Mouse (Mus musculus) CD8-positive naive resting alpha-beta T cell, adult 2 months (primary cell): ENCODE results near the gene Gm20219.

Experiments used
- DNase-seq, 2 experiments: peaks; one replicate each; pipeline ENCODE4 v3.0.0; 2022; ENCODE audit warnings: low read depth in 2 of 2, low spot score in 2 of 2

Gene Gm20219

DNA sequence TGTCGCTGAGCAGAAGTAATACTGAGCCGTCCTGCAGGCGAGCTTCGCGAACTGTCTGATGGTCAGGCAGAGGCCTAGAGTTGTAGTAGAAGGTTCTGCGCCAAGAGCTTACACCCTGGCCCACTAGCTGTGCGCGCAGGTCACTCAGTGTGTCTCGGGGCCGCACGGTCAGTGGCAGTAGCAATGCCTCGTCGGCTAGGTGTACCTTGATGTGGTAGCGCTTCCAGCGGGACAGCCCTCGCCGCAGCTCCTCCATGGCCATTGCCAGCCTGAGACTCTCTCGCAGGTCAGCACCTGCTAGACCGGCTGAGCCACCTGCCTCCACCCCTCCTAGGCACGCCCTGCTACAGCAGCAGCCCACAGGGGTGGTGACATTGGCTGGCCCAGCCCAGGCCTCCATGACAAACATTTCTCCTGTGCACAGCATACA, at the start of gene Gm20219:
Gm20219 (minus strand) TSS at position 266 of the 430 bp plus-strand sequence.
- DNase-seq = no peak

DNA sequence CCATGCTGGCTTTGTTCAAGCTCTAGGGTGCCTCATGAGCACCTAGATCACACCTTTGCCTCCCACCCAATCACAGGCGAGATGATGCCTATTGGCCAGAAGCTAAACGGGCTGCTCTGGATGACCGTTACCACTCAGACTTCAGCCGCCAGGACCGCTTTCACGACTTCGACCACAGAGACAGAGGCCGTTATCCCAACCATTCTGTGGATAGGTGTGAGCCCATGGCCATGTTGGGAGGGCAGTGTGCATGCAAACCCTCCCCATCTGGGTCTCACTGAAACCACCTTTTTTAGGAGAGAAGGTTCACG, 49.8 kb upstream of the Gm20219 start:
- DNase-seq = no peak

DNA sequence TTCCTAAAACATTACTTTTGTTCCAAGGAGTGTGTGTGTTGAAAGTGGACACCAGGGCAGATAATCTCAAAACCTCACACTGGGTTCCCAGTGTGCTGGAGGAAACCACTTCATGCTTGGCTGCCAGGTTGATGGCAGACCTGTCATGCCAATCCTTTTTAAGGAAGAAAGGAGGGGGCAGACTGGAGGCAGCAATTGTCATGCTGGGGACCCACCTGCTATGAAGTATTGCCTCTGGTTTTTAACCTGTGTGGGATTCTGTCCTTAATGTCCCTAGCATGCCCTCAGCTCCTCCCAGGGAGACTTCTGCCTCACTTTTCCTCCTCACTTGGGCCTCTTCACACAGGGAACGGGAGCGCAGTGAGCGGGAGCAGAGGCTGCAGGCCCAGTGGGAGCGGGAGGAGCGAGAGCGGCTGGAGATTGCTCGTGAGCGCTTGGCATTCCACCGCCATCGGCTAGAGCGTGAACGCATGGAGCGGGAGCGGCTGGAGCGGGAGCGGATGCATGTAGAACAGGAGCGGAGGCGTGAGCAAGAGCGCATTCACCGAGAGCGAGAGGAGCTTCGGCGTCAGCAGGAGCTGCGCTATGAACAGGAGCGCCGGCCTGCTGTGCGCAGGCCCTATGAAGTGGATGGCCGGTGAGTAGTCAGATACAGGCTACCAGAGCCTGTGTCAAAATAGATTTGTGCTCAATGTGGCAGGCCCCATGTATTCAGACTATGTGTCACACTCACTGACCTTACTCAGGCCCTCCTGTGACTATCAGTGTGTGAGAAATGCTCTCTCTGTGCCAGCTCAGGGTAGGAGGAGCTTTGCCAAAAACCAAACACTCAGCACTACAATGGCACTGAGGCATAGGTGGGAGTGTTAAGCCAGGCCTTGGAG, 49.2 kb upstream of the Gm20219 start:
- DNase-seq = no peak

DNA sequence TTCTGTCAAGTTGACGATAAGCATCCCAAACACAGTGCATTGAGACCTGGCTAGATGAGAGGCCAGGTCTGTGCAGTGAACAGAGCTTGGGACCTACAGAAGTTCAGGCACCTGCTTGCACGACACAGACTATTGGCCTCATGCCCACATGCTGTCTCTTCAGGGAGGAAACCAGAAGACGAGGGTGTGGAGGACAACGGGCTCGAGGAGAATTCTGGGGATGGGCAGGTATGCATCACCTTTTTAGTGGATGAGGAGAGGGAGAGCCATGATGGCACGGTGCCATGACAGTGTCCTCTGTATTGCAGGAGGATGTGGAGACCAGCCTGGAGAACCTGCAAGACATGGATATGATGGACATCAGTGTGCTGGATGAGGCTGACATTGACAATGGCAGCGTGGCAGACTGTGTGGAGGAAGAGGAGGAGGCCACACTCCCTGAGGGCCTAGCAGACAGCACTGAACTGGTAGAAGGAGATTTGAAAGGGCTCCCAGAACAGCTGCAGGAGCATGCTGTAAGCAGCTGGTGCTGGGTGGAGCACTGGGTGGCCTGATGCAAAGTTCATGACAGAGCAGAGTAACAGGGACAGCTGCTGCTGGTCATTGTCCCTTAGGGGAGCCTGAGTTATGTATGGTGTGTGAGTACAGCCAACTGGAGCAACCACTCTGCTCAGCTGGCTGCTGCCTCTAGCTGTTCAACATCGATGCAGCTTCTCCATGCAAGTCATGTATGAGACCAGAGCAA, 39.5 kb upstream of the Gm20219 start:
- no peak for DNase-seq

DNA sequence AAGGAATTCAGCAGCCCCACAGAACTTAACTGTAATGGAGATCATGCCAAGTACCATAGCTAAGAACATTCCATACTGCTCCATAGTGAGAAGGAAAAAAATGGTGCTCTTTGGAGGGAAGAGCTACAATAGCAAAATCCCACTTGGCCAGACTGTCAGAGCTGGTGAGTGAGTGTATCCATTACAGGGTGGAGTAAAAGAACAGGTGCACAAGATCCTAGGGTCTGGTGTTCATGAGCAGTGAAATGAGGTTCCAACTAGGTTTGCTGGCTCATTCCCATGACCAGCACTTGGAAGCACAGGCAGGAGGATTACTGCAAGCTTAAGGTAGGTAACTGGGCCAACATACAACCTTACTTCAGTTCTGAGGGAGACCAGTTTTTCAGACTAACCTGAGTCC, 38.4 kb upstream of the Gm20219 start:
- DNase-seq = no peak

DNA sequence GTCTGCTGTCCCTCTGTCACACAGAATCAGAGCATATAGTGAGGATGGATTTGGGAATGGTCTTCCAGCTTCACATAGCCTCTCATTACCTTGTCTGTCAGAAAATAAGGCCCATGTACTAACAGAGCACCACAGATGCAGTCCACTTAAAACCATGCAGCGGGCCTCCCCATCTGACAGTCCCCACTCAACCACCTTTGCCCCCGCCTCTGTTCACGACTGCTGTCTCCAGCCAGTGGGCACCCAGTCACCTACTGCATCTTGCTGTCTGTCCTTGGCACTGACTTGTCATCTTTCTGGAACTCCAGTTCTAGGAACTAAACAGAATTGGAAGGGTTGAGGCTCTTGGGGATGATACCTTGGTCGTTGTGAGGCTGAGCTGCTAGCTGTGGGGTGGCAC, 34.7 kb upstream of the Gm20219 start:
- no peak for DNase-seq

DNA sequence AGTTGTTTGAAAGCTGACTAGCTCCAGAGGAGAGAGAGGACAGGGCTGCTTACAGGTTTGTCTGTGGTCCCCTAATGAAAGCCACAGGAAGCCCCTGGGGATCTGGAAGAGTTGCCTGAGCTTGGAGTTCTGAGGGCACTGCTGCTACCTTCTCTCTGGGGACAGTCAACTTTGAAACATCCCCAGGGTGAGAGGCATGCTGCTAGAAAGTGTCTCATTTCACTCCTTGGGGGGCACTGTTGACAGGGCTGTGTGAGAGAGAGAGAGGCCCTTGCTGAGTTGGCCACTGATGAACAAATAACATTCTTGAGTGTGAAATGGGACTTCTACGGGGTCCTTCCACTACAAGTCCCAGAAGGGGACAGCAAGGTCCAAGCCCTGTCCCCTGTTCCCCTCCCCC, 33.6 kb upstream of the Gm20219 start:
- no peak for DNase-seq

DNA sequence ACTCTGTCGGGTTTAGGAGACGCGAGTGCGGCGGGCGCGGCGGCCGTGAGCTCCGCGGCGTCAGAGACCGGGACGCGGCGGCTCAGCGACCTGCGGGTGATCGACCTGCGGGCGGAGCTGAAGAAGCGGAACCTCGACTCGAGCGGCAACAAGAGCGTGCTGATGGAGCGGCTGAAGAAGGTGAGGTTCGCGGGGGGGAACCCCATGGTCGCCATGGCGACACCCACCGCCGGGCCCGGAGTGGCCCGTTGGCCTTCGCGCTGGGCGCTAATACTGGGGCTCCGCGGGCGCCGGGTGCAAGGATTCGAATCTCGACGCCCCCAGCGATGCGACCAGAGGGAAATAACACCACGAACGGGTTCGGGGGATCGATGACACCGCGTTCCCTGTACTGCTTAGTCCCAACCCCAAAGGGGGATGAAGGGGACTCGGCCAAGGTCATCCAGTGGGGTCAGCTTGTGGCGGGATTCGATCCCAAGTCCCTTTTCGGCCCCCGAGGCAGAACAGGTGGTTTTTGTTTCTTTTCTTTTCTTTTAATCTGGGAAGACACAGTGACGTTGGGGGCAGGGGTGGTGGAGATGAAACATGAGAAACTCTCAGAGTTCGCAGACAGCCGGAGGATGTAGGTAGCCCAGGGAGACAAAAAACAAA, 31.1 kb upstream of the Gm20219 start:
- peak in 1 of 2 experiments; percentile 59 for DNase-seq

DNA sequence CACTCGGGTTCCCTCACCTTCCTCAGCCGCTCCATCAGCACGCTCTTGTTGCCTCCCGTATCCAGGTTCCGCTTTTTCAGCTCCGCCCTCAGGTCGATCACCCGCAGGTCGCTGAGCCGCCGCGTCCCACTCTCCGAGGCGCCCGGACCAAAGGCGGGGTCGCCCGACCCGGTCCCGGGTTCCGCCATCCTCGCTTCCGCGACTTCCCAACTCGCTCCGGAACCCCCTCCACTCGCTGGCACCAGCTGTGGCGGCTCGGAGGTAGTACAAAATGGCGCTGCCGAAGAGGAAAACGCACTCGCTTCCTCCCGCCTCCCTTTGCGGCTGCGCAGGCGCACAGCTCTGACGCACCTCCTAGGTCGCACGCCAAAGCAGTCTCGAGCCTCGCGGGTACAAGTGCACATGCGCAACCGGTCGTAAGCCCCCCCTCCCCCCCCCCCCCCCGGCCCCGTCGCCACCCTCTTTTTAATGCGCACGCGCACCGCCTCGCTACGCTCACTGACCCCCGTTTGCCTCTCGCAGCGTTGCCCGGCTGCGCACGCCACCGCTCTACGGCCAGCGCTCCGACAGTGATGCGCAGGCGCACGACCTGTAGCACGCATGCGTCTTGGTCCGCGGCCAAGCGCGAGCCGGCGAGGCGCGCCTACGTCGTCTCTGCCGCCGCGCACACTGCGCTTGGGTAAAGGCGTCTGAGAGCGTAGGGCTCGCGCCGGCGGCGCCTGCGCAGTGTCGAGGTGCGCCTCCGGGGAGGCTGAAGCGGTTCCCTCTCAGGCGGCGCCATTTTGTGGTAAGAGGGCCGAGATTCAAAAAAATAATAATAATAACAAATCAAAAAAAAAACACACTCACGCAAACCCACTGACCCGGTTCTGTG, 30.3 kb upstream of the Gm20219 start, which contains the start of the genes Safb2 and Safb:
Safb2 (minus strand) TSS at position 329 of the 874 bp plus-strand sequence.
Safb (plus strand) TSS at position 569 of the 874 bp plus-strand sequence.
- peak; percentile 98 to 100 for DNase-seq

DNA sequence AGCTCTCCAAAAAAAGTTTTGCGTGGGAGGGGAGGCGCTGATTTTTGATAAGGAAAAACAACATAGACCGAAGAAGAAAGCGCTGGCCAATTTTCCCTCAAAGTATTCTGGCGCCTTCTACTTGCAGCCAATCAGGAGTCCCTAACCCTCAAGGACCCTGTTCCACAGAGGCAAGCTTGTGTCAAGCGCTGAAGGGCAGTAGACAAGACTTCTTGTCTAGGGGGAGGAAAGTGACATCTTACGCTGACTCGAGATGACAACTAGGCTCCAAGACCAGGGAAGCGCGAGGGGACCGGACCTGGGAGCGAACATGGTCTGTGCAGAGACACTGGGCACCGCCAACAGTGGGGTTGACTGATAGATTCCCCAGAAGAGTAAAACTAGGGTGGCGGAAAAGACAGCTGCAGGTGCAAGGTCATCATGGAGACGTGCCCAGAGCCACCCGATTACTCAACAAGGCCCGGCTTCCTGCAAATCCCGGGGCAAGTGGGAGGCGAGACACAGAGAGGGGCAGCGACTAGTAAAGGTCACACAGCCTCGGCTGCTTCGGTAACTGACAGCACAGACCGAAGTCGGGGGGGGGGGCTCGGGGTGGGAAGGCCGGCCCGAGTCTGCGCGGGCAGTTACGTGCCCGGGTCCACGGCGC, 29.5 kb upstream of the Gm20219 start:
- peak; percentile 20 to 42 for DNase-seq

DNA sequence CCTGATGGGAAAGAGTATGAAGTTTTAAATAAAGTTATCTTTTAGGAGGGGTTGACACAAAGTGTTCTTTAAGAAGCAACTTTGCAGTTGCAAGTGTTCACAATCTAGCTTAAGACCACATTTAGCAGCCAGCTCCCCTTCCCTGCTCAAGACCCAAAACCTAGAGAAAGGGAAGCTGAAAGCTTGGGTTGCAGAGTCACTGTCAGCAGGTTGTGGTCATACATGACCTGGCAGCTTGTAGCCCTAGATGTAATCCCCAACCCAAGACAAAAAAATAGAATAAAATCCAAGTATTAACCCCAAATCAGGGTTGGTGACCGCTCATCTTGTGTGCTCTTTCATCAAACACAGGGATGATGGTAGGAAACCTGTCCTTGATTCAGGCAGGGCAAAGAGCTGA, 28.9 kb upstream of the Gm20219 start:
- DNase-seq = no peak

DNA sequence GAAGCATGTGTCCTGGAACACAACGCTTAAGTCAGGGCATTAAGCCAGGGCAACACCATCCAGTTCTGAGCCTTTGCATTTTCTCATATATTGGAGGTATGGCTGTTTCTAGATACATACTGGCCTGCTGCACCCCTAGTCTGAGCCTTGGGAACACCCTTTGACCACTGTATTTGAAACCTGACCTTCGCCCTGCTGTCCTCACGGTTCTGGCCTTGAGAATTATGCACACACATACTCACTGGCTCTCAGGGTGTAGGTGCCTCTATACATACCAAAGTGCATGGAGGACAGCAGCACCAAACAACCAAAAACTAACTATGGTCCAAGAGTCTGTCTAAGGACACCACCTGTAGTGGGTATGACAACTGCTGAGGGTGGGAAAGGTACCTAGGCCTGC, 18.8 kb upstream of the Gm20219 start:
- no peak for DNase-seq

DNA sequence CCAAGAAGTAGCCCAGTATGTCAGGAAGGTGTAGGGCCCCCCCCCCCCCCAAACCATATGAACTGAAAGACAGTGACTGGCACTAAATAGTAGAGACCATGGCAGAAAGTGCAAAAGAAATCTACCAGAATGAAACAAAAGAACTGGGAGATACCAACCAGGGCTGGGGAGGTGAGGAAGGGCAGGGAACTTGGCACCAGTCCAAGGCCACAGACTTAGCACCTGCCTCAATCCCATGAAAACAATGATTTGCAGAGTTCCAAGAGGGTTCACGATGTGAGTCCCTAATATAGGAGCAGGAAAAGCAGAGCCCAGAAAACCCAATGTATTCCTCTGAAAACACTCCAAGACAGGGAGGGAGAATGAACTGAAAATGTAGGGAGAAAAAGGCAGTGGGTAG, 18.0 kb upstream of the Gm20219 start:
- no peak for DNase-seq

DNA sequence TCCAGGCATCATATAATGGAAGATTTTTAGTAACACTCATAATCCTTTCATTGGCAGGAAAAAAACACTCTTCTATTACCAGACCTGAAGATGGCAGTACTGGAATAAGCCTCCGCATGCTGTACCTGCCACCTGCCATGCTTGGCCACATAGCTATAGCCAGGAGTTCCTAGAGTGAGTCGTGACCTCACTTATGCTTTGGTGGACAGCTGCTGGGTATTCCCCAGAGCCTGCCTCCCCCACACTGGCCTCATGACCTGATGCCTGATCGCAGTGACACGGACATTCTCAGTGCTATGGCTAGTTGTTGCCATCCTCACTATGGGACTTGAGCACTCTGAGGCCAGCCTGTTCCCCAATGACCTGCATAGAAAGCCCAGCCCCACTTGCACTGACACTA, 16.1 kb upstream of the Gm20219 start:
- DNase-seq = no peak

DNA sequence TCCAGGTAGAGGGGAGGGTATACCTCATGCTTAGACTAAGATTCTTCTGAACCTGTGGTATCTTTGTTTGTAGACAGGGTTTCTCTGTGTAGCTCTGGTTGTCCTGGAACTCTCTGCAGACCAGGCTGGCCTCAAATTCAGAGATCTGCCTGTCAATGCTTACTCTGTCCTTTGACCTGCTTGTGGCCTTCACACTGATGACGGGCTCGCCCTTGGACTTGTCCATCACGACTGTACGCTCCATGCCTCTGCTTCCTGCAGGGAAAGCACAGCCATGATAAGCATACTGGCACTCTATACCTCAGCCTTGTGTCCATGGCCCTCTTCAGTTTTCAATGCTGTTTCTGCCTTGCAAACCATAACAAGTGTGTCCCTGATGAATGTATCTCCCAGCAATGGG, 13.2 kb upstream of the Gm20219 start:
- DNase-seq = no peak

DNA sequence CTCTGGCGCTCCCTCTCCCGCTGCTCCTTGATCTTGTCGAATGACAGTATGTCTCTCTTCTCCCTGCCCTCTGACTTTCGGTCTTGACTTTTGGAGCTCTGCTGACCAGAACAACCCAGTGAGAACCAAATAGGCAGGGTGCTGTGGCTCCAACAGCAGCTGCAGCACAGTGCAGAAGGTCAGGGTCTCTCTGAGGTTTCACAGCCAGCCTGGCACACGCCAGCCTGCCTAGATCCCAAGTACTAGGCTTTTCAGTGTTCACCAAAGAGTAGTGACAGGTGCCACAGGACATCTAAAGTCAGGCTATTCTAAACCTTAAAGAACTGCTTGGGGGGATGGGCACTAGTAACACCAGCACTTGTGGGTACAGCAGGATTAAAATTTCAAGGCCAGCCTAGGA, 12.7 kb upstream of the Gm20219 start:
- no peak for DNase-seq

DNA sequence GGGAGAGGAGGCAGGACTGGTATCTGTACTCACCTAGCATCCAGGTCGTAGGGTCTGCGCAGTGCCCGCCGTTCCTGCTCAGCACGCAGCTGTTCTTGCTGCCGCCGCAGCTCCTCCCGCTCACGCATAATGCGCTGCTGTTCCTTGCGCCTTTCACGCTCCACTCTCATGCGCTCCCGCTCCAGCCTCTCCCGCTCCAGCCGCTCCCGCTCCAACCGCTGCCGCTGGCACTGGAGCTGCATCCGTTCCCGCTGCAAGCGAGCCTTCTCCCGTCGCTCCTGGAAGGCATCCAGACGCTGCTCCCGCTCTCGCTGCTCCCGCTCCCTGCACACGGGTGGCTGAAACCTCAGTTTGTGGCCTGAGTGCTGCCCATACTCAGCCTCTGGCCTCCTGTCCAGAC, 12.1 kb upstream of the Gm20219 start:
- no peak for DNase-seq

DNA sequence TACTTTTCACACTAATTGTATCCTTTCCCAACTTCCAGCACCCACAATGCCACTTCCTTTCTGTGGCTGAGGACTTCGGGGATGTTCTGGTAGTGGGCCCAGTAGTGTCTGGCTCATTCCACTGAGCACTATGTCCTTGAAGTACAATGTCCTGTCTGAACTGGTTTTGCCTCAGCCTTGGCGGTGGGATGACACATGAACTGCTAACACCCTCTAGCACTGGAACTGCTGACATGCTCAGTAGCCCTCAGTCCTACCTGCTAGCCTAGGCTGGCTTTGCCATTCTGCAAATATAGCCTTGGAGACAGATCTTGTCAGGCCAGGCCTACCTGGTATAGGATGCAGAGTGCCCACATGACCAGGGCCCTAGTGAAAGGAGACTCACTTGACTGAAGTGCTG, 7.7 kb upstream of the Gm20219 start:
- DNase-seq = no peak

DNA sequence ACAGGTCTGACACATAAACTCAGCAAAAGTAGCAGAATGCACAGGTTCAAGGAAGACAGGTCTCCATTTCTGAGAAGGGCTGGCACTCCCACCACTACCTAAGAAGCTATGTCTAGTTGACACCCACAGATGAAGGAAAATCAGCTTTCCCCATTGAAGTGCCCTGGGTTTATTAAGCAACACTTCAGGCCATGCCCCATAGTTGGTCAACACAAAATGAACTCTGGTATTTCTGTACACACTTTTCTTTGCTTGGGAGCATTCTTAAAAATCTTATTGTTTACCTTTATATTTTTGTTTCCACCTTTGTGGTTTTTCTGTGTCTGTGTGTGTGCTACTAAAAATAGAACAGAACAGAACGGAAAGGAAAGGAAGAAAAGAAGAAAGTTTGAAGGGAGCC, 5.9 kb upstream of the Gm20219 start:
- no peak for DNase-seq

DNA sequence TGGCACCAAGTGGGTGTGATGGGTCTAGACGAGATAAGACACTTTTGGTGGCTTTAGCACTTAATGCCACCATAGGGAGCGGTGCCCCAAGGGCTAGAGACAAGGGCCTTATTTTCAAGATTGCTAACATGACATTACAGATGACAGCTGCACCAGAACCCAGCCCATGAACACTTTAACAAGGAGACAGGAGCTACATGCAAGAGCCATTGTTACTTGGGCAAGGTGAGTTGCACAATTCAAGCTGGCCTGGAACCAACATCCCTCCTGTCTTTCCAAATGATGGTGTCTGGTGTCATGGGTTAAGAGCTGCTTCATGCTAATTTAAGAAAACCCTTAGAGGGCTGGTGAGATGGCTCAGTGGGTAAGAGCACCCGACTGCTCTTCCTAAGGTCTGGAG, 5.2 kb upstream of the Gm20219 start:
- no peak for DNase-seq
